Mouse (Mus musculus): ENCODE data around the gene Cfap300. TPM values are rescaled to one million over a fixed set of nuclear protein-coding genes. Genes with fewer than 3 reads are reported as not detected.

The Cfap300 gene
- polyA plus RNA-seq (2016; fragmentation: Nextera tagmentation; extraction: Ambion mirVana), result 2.7 and 2.8 TPM in 2 replicates

GRCm38 (mm10) chr9:8042338-8043043, at the start of gene Cfap300:
Gene Cfap300, minus strand, starts transcription at chr9:8042823.
- Histone ChIP-seq H3K27ac (no peak within 1 kb of the TSS; the same call in 1 of the 2 replicates), H3K27me3 (replicated peaks) (0 out of 2 replicates have a peak, but pooled peaks cover 4% of the 10 kb centered on the region), H3K9me3 (replicated peaks) (no peaks in the 10 kb centered on the region), H3K4me3 (peak within 1 kb of the TSS; percentile 75), H3K36me3 (no peaks in the 10 kb centered on the region), H3K4me1 (peaks cover 24% of the 10 kb centered on the region), H3K9ac (peak within 1 kb of the TSS; percentile 71), H3K4me2 (peak within 1 kb of the TSS; percentile 91)
- peak; percentile 95 for ATAC-seq
- WGBS (ENCODE audit: insufficient replicate concordance), result under 1% methylated on average over 39 of the region's 39 CpGs

- Histone ChIP-seq H3K4me3 (no peak overlapping the region), H3K4me1 (no peaks in the 10 kb centered on the region), H3K9ac (no peak overlapping the region), H3K27ac (no peak overlapping the region), H3K4me2 (no peak overlapping the region), H3K9me3 (replicated peaks) (no peaks in the 10 kb centered on the region), H3K27me3 (replicated peaks) (no peaks in the 10 kb centered on the region), H3K36me3 (no peaks in the 10 kb centered on the region)
- no peak for ATAC-seq
- 65% methylated on average over 5 of the region's 5 CpGs for WGBS (ENCODE audit: insufficient replicate concordance)
These were observed 36.3 kb upstream of the Cfap300 start for GRCm38 (mm10) chr9:8078882-8079281.

- Histone ChIP-seq H3K4me3 (no peak overlapping the region), H3K9me3 (replicated peaks) (no peaks in the 10 kb centered on the region)
These were observed 31.7 kb upstream of the Cfap300 start for GRCm38 (mm10) chr9:8074345-8074744.

GRCm38 (mm10) chr9:8073203-8073755, 30.7 kb upstream of the Cfap300 start:
- no peak overlapping the region for H3K27ac ChIP-seq
- no peak overlapping the region for H3K4me3 ChIP-seq
- 72% methylated on average over 3 of the region's 3 CpGs for WGBS (ENCODE audit: insufficient replicate concordance)
- no peaks in the 10 kb centered on the region for H3K9me3 ChIP-seq (replicated peaks)
- H3K36me3 ChIP-seq, result no peaks in the 10 kb centered on the region
- H3K9ac ChIP-seq, result no peak overlapping the region
- no peaks in the 10 kb centered on the region for H3K27me3 ChIP-seq (replicated peaks)
- no peak overlapping the region for H3K4me2 ChIP-seq
- 0 out of 2 replicates have a peak, but pooled peaks have one; percentile 40 for ATAC-seq
- H3K4me1 ChIP-seq, result no peaks in the 10 kb centered on the region

More at GRCm38 (mm10) chr9:8074345-8074744, 31.7 kb upstream of the Cfap300 start:
- Histone ChIP-seq H3K4me2 (no peak overlapping the region), H3K9ac (no peak overlapping the region), H3K27ac (no peak overlapping the region), H3K4me1 (no peaks in the 10 kb centered on the region), H3K36me3 (no peaks in the 10 kb centered on the region), H3K27me3 (replicated peaks) (no peaks in the 10 kb centered on the region)
- ATAC-seq, result no peak

- WGBS (ENCODE audit: insufficient replicate concordance), result 76% methylated on average over 3 of the region's 3 CpGs
- Histone ChIP-seq H3K4me3 (no peak overlapping the region), H3K4me2 (no peak overlapping the region), H3K9me3 (replicated peaks) (no peaks in the 10 kb centered on the region), H3K36me3 (no peaks in the 10 kb centered on the region), H3K27me3 (replicated peaks) (no peaks in the 10 kb centered on the region), H3K27ac (no peak overlapping the region), H3K4me1 (no peaks in the 10 kb centered on the region), H3K9ac (no peak overlapping the region)
- ATAC-seq, result no peak
These were observed 17.0 kb upstream of the Cfap300 start for GRCm38 (mm10) chr9:8059636-8060035.

- no peak for ATAC-seq
- H3K4me2 ChIP-seq, result no peak overlapping the region
- no peak overlapping the region for H3K4me3 ChIP-seq
- H3K9me3 ChIP-seq (replicated peaks), result no peaks in the 10 kb centered on the region
- no peak overlapping the region for H3K9ac ChIP-seq
- no peaks in the 10 kb centered on the region for H3K36me3 ChIP-seq
- no peaks in the 10 kb centered on the region for H3K27me3 ChIP-seq (replicated peaks)
- 10% methylated on average over 1 of the region's 1 CpGs for WGBS (ENCODE audit: insufficient replicate concordance)
- H3K27ac ChIP-seq, result no peak overlapping the region
- H3K4me1 ChIP-seq, result no peaks in the 10 kb centered on the region
These were observed 12.2 kb upstream of the Cfap300 start for GRCm38 (mm10) chr9:8054831-8055230.

- Histone ChIP-seq H3K4me2 (peak overlapping the region; percentile 91), H3K36me3 (no peaks in the 10 kb centered on the region), H3K27ac (no peak overlapping the region), H3K4me1 (peaks cover 24% of the 10 kb centered on the region), H3K4me3 (peak overlapping the region; percentile 75), H3K9ac (peak overlapping the region; percentile 71; the same call in 1 of the 2 replicates), H3K9me3 (replicated peaks) (no peaks in the 10 kb centered on the region), H3K27me3 (replicated peaks) (0 out of 2 replicates have a peak, but pooled peaks cover 4% of the 10 kb centered on the region)
- 22% methylated on average over 5 of the region's 5 CpGs for WGBS (ENCODE audit: insufficient replicate concordance)
- ATAC-seq, result peak; percentile 40; the same call in 1 of the 2 replicates
These were observed 393 bp upstream of the Cfap300 start for GRCm38 (mm10) chr9:8043044-8043387.

GRCm38 (mm10) chr9:8035546-8035945, 7.1 kb downstream of the Cfap300 start:
- ATAC-seq, result peak; percentile 55
- 11% methylated on average over 7 of the region's 7 CpGs for WGBS (ENCODE audit: insufficient replicate concordance)

GRCm38 (mm10) chr9:8035091-8035490, 7.5 kb downstream of the Cfap300 start:
- no peak overlapping the region for H3K9ac ChIP-seq
- H3K4me1 ChIP-seq, result peaks cover 14% of the 10 kb centered on the region
- no peak overlapping the region for H3K27ac ChIP-seq
- no peak overlapping the region for H3K4me3 ChIP-seq
- H3K27me3 ChIP-seq (replicated peaks), result 0 out of 2 replicates have a peak, but pooled peaks cover 7% of the 10 kb centered on the region
- no peaks in the 10 kb centered on the region for H3K36me3 ChIP-seq
- 37% methylated on average over 4 of the region's 4 CpGs for WGBS (ENCODE audit: insufficient replicate concordance)
- H3K4me2 ChIP-seq, result peak overlapping the region; percentile 27; the same call in 1 of the 2 replicates
- no peak for ATAC-seq
- H3K9me3 ChIP-seq (replicated peaks), result no peaks in the 10 kb centered on the region

More at GRCm38 (mm10) chr9:8035546-8035945, 7.1 kb downstream of the Cfap300 start:
- no peaks in the 10 kb centered on the region for H3K36me3 ChIP-seq
- no peaks in the 10 kb centered on the region for H3K9me3 ChIP-seq (replicated peaks)
- peak overlapping the region; percentile 27 for H3K4me2 ChIP-seq
- H3K27ac ChIP-seq, result no peak overlapping the region
- no peak overlapping the region for H3K4me3 ChIP-seq
- H3K4me1 ChIP-seq, result peaks cover 14% of the 10 kb centered on the region
- H3K27me3 ChIP-seq (replicated peaks), result 0 out of 2 replicates have a peak, but pooled peaks cover 7% of the 10 kb centered on the region
- no peak overlapping the region for H3K9ac ChIP-seq

GRCm38 (mm10) chr9:8034143-8034542, 8.5 kb downstream of the Cfap300 start:
- 0 out of 2 replicates have a peak, but pooled peaks cover 7% of the 10 kb centered on the region for H3K27me3 ChIP-seq (replicated peaks)
- 45% methylated on average over 1 of the region's 1 CpGs for WGBS (ENCODE audit: insufficient replicate concordance)
- H3K9me3 ChIP-seq (replicated peaks), result no peaks in the 10 kb centered on the region
- no peak for ATAC-seq
- H3K36me3 ChIP-seq, result no peaks in the 10 kb centered on the region
- H3K4me1 ChIP-seq, result peaks cover 6% of the 10 kb centered on the region; the same call in 1 of the 2 replicates
- H3K9ac ChIP-seq, result no peak overlapping the region
- no peak overlapping the region for H3K4me2 ChIP-seq
- H3K27ac ChIP-seq, result no peak overlapping the region
- H3K4me3 ChIP-seq, result no peak overlapping the region

GRCm38 (mm10) chr9:8032847-8033246, 9.8 kb downstream of the Cfap300 start:
- no peak overlapping the region for H3K27ac ChIP-seq
- H3K36me3 ChIP-seq, result no peaks in the 10 kb centered on the region
- no peak for ATAC-seq
- 0 out of 2 replicates have a peak, but pooled peaks cover 7% of the 10 kb centered on the region for H3K27me3 ChIP-seq (replicated peaks)
- H3K9ac ChIP-seq, result no peak overlapping the region
- H3K9me3 ChIP-seq (replicated peaks), result no peaks in the 10 kb centered on the region
- 75% methylated on average over 5 of the region's 5 CpGs for WGBS (ENCODE audit: insufficient replicate concordance)
- 0 out of 2 replicates have a peak, but pooled peaks cover 5% of the 10 kb centered on the region for H3K4me1 ChIP-seq
- H3K4me2 ChIP-seq, result no peak overlapping the region
- H3K4me3 ChIP-seq, result no peak overlapping the region

GRCm38 (mm10) chr9:8018609-8019008, 24.0 kb downstream of the Cfap300 start:
- H3K9me3 ChIP-seq (replicated peaks), result no peaks in the 10 kb centered on the region
- no peaks in the 10 kb centered on the region for H3K4me1 ChIP-seq
- peaks cover 29% of the 10 kb centered on the region for H3K27me3 ChIP-seq (replicated peaks)
- no peak for ATAC-seq
- H3K9ac ChIP-seq, result no peak overlapping the region
- no peak overlapping the region for H3K4me3 ChIP-seq
- no peak overlapping the region for H3K27ac ChIP-seq
- no peaks in the 10 kb centered on the region for H3K36me3 ChIP-seq
- H3K4me2 ChIP-seq, result no peak overlapping the region
- WGBS (ENCODE audit: insufficient replicate concordance), result 66% methylated on average over 5 of the region's 5 CpGs
